17 mouse cellular contexts compared by ENCODE assay signal in genomic region chr2:118642942-118643341, GRCm38 (mm10). TPM values are rescaled to one million over a fixed set of nuclear protein-coding genes. Genes with fewer than 3 reads are reported as not detected.
"Had no signal": no experiment of that assay in that cellular context is flagged by ENCODE, and none has a peak within 500 bp of the region (broad histone marks: within the 10 kb centered on the region; RNA-seq: fewer than 3 reads in every experiment).

No protein-coding gene starts in this region.

- H3K4me1 ChIP-seq: intestine, embryonic 15.5 days; limb, embryonic 13.5 days; midbrain, embryonic 15.5 days; neural tube, embryonic 13.5 days had no signal

- ATAC-seq: intestine, embryonic 15.5 days; midbrain, embryonic 15.5 days had no signal

- H3K4me3 ChIP-seq: intestine, embryonic 15.5 days; limb, embryonic 13.5 days; megakaryocyte, embryonic 14.5 days; midbrain, embryonic 15.5 days; neural tube, embryonic 13.5 days had no signal

- H3K36me3 ChIP-seq: midbrain, embryonic 15.5 days had no signal

- H3K27me3 ChIP-seq: intestine, embryonic 15.5 days; limb, embryonic 13.5 days; megakaryocyte, embryonic 14.5 days; midbrain, embryonic 15.5 days; neural tube, embryonic 13.5 days had no signal

- DNase-seq: kidney, adult 18-20 months; kidney, postnatal 10 days; left cerebral cortex, postnatal 4 days; lung, embryonic 14.5 days; lung, postnatal 14 days; retina, postnatal 1 day; right cerebral cortex, postnatal 14 days had no signal

- H3K9ac ChIP-seq: intestine, embryonic 15.5 days; limb, embryonic 13.5 days; lung, embryonic 14.5 days; midbrain, embryonic 15.5 days; neural tube, embryonic 13.5 days had no signal

- H3K4me2 ChIP-seq: intestine, embryonic 15.5 days; limb, embryonic 13.5 days; lung, embryonic 14.5 days; midbrain, embryonic 11.5 days; midbrain, embryonic 15.5 days; neural tube, embryonic 13.5 days had no signal

- H3K27ac ChIP-seq: intestine, embryonic 15.5 days; limb, embryonic 13.5 days; macrophage; midbrain, embryonic 15.5 days; neural tube, embryonic 13.5 days; stomach, postnatal 0 days had no signal

- H3K9me3 ChIP-seq: intestine, embryonic 15.5 days; megakaryocyte, embryonic 14.5 days; midbrain, embryonic 15.5 days; neural tube, embryonic 13.5 days had no signal

RNA-seq across cellular contexts. Expression of gene Pak6, which starts 20.2 kb away (rescaled TPM):
- total RNA-seq: liver, adult 2 months; monocyte, adult 5-6 weeks had no signal
- polyA plus RNA-seq: macrophage had no signal
